Mouse (Mus musculus) kidney, postnatal 25 days (tissue): Measurements from ENCODE around the gene Hist1h1e.
"Not testable (repeated sequence)": the region's sequence is repeated elsewhere in the genome, so short reads cannot be mapped to it uniquely, and the experiment has no call there.

ENCODE experiments used
- DNase-seq, 2 experiments: peaks; one replicate each; pipeline ENCODE4 v3.0.0; 2021; ENCODE audit warnings: mixed read lengths in 2 of 2

Gene Hist1h1e

DNA sequence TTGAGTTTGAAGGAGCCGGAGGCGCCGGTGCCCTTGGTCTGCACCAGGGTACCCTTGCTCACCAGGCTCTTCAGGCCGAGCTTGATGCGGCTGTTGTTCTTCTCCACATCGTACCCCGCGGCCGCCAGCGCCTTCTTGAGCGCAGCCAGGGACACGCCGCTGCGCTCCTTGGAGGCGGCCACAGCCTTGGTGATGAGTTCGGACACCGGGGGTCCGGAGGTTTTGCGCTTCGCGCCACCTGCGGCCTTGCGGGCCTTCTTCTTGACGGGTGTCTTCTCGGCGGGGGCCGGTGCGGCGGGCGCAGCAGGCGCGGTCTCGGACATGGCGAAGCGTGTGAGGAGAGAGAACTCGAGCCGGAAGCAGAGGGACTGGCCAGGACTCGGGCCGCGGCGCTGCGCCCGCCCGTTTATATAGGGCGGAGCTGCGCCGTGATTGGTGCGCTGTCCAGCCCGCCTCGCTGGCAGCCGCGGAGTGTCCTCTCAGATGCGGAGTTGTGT lies at the start of gene Hist1h1e:
TSS of gene Hist1h1e (minus strand) at position 384 of the 497 bp plus-strand sequence.
- DNase-seq = peak; percentile 90 to 96

DNA sequence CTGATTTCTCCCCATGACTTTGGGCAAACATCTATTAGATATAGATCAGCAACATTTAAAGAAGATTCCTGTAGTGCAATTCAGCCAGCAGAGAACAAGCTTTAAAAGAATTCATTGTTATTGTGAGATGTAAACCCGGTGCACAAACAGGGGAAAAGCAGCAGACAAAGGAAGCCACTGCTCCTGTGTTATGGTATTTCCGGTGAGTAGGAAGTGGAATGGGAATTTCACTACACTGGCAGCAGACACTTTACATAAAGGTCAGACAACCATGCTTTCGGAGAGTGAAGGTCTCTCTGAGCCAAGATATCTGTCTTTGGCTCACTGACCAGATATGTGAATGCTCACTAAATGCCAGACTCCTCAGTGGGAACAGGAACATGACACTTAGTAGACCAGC lies 40.2 kb upstream of the Hist1h1e start:
- no peak for DNase-seq

DNA sequence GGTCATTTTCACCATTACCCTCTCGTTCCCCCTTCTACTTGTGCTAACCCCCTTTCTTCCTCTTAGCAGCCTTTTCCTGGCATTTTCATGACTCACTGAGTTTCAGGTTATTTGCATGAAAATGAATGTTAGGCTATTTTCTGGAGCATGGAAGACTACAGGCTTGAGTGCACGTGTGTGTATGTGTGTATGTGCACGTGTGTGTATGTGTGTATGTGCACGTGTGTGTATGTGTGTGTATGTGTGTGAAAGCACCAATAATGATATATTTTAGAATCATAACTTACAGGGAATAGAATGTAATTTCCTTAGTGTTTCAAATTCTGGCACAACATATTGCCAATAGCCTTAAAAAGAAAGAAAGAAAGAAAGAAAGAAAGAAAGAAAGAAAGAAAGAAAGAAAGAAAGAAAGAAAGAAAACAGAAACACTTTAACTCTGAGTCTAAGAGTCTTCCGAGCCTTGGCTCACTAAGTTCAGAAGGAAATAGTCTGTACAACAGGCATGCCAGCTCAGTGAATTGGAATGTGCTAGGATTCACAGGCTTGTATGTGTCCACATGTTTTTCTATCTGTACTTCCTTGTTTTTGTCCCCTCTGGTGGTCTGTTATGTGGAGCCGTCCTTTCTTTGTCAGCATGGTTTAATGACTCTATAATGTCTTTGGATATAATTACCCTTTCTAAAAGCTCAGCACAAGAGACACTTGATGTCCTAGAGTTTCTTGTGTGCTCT lies 37.4 kb upstream of the Hist1h1e start:
- DNase-seq = no peak

DNA sequence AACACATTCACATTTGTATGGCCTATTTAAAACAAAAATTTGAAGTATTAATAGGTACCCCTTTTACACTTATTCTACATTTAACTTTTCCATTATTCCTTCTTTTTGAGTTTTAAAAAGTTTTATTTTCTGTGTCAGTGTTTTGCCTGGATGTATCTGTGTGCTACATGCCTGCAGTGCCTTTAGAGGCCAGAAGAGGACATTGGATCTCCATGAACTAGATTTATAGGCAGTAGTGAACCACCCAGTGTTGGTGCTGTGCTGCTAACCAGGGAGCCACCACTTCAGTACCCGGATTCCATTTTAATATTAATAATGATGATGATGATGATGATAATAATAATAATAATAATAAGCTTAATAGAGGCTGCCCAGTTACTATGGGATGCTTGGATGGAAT lies 8.3 kb upstream of the Hist1h1e start:
- peak in 1 of 2 experiments; percentile 16 for DNase-seq

DNA sequence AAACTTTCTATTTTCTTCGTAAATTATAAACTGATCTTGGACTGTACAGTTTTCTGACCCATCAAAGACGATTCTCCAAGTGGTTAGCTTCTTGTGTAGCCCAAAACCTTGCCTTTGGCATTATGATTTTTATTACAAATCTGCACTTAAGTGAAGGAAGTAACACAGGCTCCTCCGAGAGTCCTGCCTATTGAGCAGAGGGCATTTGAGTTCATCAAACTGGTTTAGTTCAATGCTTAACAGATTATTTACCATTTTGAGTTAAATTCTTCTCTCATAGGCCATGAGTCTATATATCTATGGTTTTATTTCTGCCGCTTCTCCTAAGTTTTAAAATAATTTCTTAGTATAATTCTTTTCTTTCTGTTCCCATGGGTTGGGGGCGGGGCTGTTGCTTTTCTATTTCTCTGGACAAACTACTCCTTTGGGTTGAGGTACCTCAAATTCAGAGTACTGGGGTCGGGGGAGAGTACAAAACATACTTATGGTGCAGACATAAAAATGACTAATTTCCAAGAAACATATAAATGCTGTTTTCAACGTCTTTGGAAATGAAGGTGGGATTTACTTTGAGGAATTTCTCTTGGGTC lies 598 bp upstream of the Hist1h1e start:
- peak; percentile 22 to 43 for DNase-seq

DNA sequence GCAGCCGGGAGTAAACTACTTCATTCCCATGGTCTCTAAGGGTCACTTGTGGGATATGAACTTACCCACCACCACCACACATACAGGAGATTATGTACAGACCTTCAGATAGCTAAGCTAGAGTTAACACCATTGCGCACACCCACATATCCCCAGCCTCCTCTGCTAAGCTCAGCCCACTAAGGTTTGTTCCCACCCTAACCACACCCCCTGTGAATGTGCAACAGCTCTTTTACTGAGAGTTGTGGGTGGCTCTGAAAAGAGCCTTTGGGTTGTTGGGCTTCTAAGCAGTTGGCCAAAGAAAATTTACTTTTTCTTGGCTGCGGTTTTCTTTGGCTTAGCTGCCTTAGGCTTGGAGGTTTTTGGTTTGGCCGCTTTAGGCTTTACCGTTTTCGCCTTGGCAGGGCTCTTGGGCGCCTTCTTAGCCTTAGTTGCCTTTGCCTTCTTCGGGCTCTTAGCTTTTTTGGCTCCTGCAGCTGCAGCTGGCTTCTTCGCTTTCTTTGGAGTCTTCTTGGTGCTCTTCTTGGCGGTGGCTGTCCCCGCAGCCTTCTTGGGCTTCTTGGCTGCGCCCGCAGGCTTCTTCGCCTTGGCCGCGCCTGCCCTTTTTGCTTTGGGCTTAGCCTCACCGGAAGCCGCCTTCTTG lies 705 bp downstream of the Hist1h1e start:
- DNase-seq = peak; percentile 69 to 83

DNA sequence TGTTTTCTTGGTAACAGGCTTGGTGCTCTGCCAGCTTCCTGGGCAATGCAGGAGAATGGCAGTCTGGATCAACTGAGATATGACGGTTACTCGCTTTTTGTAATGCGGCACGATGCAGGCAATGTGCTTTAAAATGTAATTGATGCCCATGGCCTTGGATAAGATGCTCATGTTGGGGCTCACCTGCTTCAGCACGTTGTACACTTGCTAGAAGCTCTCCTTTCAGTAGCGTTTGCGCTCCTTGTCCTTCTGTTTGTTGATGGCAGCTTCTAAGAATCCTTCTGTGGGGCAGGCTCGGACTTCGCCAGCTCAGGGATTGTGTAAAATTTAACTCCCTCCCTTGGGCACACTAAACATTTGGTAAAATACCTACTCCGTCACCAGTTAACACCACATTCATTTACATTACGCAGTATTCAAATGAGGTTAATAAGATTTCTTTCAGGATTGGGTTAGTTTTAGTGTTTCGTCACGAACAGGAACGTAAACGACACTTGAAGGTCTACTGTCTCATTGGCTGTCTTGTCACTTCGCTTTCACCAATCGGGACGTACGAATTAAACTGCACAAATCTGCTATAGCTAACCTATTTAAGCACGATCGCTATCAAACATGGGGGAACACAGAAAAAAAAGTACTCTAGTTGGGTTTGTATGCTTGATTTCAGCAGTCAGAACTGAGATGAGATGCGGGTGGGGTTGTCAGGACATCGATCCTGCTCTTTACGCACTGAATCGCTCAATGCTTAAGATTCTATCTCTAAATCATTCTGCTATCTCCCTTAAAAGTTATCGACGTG lies 1.4 kb downstream of the Hist1h1e start, which contains the start of gene Hist1h2be:
TSS of gene Hist1h2be (minus strand) at position 392 of the 799 bp plus-strand sequence.
- peak; percentile 70 to 84 for DNase-seq

DNA sequence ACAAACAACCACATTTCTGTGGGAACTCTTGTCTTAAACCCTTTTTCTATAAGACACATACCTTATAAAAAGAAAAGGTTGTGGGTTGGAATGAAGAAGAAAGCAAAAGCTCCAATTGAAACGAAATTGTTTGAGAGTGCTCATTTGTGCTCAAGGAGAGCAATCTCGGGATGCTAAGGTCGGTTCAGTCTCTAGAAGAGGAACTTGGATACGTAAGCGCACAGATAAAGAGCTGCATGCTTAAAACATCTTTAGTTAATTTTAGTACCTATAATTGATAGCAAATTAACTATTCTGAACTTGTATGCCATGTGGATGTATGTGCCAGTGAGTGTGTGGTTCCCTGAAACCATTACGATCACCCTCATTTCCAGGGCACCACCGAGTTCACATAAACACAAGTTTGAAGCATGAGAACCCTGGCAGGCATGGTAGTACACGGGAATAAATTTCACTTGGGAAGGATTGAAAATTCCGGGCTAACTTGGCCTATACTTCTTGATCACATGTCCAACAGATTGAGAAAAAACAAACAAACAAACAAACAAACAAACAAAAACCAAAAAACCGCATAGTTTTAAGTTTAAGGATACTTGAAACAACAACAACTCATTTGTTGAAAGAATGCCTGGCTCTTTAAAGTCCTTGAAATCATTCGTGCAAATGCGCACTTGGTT lies 2.2 kb downstream of the Hist1h1e start:
- DNase-seq = no peak

DNA sequence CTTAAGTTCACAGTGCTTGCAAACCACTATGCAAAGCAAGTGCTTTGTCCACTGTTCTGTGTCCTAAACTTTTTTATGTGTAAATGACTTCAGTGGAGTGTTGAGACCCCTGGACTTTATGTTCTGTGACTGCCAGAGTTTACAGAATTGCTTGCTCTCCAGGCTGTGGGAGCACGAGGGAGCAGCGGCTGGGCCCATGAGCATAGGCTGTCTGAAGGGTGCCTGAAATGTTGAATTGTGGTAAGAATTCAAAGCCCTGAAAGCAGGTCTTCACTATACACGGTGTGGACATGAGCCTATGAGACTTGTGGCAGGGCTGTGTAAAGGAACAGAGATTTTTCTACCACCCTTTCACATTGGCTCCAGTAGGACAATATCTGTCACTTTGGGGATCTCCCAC lies 10.7 kb downstream of the Hist1h1e start:
- DNase-seq = no peak

DNA sequence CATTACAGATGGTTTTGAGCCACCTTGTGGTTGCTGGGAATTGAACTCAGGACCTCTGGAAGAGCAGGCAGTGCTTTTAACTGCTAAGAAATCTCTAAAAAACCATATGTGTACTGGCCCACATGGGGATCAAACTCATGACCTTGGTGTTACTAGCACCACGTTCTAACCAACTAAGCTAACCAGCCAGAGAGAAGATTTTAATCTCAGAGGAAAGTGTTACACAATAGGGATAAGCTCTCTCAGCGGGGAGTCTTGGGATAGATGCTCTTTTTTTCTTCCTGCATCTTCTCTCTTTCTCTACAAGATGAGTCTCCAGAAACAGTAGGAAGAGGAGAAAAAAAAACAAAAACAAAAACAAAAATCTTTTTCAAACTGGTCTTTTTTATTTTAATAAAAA lies 12.0 kb downstream of the Hist1h1e start:
- DNase-seq = no peak

DNA sequence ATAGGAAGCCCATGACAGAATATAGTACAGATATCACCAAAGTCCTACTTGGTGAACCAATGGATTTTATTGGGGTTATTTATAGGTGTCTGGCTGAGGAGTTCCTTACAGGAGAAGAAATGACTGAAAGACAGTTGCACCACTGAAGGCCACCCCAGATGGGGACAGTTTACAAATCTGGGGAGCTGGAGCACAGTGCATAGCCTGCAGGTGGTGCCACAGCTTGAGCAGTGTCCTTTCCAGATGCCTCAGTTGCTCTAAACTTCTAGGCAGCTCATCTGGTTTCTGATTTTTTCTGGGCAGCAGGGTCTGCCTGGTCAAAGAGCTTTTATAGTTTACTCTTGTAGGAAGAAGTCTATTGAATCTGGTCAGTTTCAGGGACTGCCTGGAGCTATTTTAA lies 12.5 kb downstream of the Hist1h1e start:
- DNase-seq = no peak

DNA sequence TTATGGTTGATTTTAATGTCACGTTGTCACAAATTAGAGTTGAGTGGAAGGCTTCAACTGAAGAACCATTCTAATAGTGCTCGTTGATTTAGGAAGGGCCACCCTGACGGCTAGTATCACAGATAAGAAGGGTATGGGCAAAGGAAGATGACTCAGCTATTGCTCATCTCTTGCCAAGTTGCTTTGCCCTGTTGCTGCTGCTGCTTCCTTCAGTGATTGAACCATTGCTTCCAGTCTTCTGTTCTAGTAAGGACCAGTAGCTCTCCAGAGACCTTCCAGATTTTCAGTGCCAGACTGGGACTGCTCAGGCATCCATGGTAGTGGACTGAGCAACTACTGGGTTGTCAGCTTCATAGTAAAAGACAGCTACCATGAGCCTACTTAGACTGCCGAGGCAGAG lies 13.1 kb downstream of the Hist1h1e start:
- no peak for DNase-seq

DNA sequence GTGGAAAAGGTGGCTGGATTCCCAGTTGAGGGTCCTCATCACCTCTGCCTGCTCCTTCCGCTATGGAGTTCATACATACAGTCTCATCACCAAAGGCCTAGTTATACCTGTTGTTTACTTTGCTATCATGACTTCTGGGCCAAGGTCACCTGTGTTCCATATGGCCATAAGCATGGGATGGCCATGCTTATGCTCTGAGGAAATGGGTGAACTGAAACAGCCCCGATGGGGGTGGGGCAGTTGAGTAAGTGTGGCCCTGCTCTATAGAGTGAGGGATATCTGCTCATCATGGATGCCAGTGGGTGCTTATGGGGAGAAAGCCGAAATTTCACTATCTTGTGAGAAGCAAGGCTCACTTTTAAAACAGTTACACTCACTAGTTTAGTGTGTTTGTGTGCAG lies 17.3 kb downstream of the Hist1h1e start:
- no peak for DNase-seq

DNA sequence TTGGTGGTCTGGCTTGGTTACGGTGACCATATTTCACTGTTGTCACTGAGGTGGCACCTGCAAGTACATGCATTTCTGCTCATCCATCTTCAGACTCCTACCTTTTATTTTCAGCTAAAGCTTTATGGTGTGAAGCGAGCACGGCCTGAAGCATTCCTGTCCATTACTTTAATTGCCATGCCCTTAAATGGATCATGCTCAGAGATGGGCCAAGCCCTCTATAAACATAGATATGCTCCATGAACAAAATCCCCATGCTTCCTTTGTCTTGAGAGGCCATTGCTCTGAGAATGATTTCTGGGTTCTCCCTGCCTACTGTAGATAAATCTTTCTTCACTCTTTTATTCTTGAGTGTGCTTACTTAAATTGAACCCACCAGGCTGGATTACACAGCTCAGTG lies 17.9 kb downstream of the Hist1h1e start:
- no peak for DNase-seq

DNA sequence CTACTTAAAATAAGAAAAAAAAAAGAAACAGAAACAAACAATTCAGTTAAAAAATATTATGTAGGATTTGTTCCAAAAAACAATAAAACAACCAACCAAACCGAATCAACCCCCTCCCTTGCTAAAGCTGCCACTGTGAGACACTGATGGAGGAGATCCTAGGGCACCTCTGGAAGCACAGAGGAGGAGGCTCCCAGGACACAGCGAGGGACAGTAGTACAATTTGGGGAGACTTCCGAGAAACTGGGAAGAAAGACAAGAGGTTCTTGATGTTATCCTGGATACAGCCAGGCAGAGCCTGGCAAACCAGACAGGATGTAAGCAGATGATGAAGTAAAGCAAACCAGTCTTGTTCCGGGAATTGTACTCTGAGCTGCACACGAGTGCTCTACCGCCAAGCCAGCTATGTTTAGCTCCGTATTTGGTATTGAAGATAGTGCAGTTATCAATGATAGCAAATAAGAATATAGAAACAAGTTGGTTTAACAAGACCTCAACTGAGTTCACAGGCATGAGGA lies 19.1 kb downstream of the Hist1h1e start:
- no peak for DNase-seq

DNA sequence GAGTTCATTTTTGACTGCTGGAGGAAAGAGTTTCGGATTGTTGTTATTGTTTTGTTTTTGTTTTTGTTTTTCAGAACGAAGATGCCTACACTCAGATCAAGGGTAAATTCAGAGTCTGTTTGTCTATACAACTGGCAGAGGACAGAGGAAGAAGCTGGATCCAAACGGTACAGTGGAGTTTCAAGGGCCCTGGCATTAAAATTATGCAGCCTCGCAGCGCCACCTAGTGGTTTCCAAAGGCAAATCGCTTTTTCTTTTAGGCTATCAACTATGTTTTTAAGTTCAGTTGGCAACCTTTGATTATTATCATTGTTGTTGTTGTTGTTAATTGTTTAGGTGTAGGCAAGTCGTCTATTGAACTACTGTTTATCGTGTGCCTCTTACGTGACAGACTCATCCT lies 24.4 kb downstream of the Hist1h1e start:
- DNase-seq = peak; percentile 73 to 84

DNA sequence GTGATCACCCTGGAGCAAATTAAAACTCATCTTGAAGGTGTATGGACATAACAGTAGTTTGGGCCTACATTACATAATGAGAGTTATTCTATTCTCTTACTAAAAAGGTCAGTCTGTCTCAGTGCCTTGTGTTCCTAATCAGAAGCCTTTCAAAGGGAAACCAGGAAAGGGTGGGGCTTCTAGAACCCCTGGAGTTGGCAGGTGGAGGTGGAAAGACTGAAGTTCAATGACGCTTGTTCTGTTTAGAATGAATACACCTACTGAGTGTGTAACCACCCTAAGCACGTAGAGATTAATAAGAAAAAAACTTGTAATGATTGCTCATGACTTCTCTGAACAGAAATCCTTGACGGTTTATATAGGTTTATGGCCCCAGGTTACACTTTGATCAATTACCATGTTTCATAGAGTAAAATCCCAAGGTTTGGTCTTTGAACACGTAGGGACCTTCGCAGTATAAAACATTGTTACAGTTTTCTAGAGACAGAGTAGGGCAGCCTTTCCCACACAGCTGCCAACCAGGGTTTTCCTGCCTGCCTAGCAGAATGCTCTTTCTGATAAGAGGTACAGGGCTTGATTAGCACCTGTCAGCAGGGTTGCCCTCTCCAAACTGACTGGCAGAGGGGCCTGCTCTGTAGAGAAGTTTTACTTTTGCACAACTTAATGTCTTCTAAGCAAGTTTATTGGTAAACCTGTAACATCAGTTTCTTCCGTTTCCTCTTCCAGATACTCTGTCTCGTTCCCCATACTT lies 26.6 kb downstream of the Hist1h1e start:
- DNase-seq = no peak

DNA sequence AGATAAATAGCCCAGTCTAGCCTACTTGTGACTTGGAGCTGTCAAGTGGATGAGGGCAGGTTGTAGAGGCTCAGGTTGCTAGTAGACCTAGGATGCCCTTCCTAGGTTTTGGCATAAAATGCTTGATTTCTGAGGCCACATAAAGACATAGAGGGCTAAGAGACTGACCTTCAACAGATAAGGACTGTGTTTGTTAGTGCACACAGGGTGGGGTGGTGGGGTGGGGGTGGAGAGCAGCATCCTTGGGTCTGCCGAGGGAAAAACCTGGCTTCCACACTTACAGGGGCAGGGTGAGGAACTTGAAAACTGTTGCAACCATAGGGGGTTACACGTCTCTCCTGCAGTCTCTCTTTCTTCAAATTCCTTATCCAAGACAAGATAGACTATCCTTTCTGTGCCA lies 27.2 kb downstream of the Hist1h1e start:
- no peak for DNase-seq

DNA sequence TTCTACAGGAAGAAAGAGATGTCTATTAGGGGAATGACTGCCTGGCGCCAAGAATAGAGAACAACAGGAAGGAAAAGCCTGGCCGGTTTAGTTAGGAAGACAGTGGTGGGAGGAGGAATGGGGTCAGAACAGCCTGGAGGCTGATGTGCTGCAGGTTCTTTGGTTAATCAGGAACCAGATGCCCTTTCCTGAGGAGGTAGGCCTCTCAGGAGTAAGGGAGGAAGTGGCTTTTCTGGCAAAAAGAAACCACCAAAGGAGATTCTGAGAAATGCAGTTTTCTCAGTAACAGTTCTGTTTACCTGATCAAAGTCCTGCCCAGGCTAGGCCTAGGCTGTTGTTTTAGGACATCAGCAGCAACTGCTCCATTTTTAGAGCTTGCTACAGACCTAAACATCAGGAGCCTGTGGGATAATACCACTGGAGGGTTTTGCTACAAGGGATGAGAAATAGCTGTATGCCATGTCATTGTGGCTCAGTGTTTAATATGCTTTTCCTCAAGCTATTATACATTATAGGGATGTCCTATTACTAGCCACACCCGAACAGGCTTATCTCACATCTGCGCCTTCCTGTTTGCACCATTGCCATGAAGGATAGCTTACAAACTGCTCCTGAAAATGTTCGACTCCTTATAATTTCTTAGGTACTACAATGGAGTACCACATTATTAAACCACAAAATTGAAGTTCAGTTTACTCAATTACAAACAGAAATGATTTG lies 29.1 kb downstream of the Hist1h1e start:
- DNase-seq = peak; percentile 12 to 54

DNA sequence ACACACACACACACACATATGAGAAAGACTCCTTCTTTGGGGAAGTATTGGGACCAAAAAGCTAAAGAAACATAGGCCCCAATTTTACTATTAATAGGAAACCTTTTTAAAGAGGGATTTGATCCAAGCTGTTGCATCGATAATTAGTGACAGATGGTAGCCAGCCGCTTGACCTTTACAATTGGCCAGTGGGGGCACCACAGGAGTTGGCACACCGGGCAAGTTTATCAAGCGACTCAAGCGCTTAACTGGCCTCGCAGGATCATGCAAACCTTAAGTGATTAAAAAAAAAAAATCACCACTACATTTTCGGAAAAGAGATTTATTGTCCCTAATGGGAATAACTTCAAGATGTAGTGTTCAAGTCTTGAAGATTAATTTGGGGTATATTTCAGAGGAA lies 29.7 kb downstream of the Hist1h1e start:
- DNase-seq = no peak

DNA sequence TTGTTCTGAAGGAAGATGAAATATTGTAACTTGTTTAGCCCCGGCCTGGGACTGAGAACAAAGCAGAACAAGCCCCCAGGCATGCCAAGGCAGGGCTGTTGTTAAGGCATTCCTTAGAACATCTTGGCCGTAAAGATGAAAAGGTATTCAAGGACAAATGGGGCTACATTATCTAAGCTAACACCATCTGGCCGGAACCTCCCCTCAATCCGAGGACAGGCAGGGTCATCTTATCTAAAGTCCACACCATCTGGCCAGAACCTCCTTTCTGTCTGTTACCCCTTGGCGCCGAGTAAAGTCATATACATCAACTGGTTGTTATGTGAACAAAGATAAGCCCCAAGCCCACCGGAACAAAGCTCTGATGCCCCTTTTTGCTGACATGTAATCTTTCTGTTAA lies 30.5 kb downstream of the Hist1h1e start:
- not testable (repeated sequence) for DNase-seq
